25 mouse cellular contexts compared by ENCODE assay signal in genomic region chr14:29946761-29947309, GRCm38 (mm10). TPM values are rescaled to one million over a fixed set of nuclear protein-coding genes. Genes with fewer than 3 reads are reported as not detected.
DNase-seq lines count a peak whose midpoint lies in the region; ATAC-seq and TF ChIP-seq lines count a peak whose summit lies in the region.
"Had no signal": no experiment of that assay in that cellular context is flagged by ENCODE, and none has a peak within 500 bp of the region (broad histone marks: within the 10 kb centered on the region; RNA-seq: fewer than 3 reads in every experiment).

No protein-coding gene starts in this region.

- no peaks in the 10 kb centered on the region for H3K27me3 ChIP-seq in kidney, postnatal 0 days (ENCODE audit: insufficient read depth, low read length)
- H3K27me3 ChIP-seq in liver, embryonic 11.5 days (replicated peaks; ENCODE audit: control insufficient read depth, insufficient read depth, low read length), result no peaks in the 10 kb centered on the region
- H3K27me3 ChIP-seq: embryonic facial prominence, embryonic 12.5 days; forebrain, embryonic 15.5 days; liver, embryonic 15.5 days; neural tube, embryonic 13.5 days had no signal

- H3K4me1 ChIP-seq in kidney, postnatal 0 days (replicated peaks; ENCODE audit: insufficient read depth, low read length), result no peaks in the 10 kb centered on the region
- H3K4me1 ChIP-seq in liver, embryonic 11.5 days (replicated peaks; ENCODE audit: control insufficient read depth, insufficient read depth, low read length), result no peaks in the 10 kb centered on the region
- H3K4me1 ChIP-seq: embryonic facial prominence, embryonic 12.5 days; forebrain, embryonic 15.5 days; heart, embryonic 15.5 days; liver, embryonic 15.5 days; lung, embryonic 15.5 days; neural tube, embryonic 13.5 days; stomach, embryonic 15.5 days had no signal

- DNase-seq in kidney, postnatal 0 days (ENCODE audit: low spot score), result no peak
- DNase-seq in kidney, postnatal 10 days, result no peak
- peak; percentile 43 for DNase-seq in 416B (ENCODE audit: low read depth)
- peak; percentile 43 for DNase-seq in CD4-positive, CD25-positive, alpha-beta regulatory T cell, adult 2 months (ENCODE audit: low read depth, low spot score)
- peak; percentile 51 for DNase-seq in brain, adult 2 months (ENCODE audit: low read depth, low spot score)
- no peak for DNase-seq in ovary, adult 18-20 months (ENCODE audit: low spot score)
- DNase-seq in liver, embryonic 11.5 days (ENCODE audit: low spot score), result no peak
- DNase-seq: adrenal gland, adult 2 months; B cell, adult 2 months; cerebellum, adult 11 months; cerebellum, adult 9-10 months; cerebellum, postnatal 36 days; gastrocnemius, postnatal 10 days; kidney, adult 11 months; kidney, postnatal 36 days; liver; thymus, postnatal 14 days had no signal

- no peak overlapping the region for H3K9ac ChIP-seq in kidney, postnatal 0 days (ENCODE audit: low read depth, low read length)
- H3K9ac ChIP-seq in liver, embryonic 11.5 days (ENCODE audit: low read depth, low read length), result no peak overlapping the region
- H3K9ac ChIP-seq: embryonic facial prominence, embryonic 12.5 days; forebrain, embryonic 15.5 days; heart, embryonic 15.5 days; liver, embryonic 15.5 days; lung, embryonic 15.5 days; neural tube, embryonic 13.5 days; stomach, embryonic 15.5 days had no signal

- no peak for ATAC-seq in kidney, postnatal 0 days (replicated peaks; ENCODE audit: low FRiP score, low read depth)
- no peak for ATAC-seq in liver, embryonic 11.5 days (replicated peaks; ENCODE audit: low FRiP score)
- ATAC-seq: forebrain, embryonic 15.5 days had no signal

- no peak overlapping the region for H3K27ac ChIP-seq in kidney, postnatal 0 days
- no peak overlapping the region for H3K27ac ChIP-seq in liver, embryonic 11.5 days (ENCODE audit: low read depth, low read length)
- H3K27ac ChIP-seq: embryonic facial prominence, embryonic 12.5 days; forebrain, embryonic 15.5 days; heart, embryonic 15.5 days; liver, embryonic 15.5 days; lung, embryonic 15.5 days; neural tube, embryonic 13.5 days; stomach, embryonic 15.5 days had no signal

- H3K9me3 ChIP-seq in kidney, postnatal 0 days (replicated peaks; ENCODE audit: low read length), result no peaks in the 10 kb centered on the region
- H3K9me3 ChIP-seq in liver, embryonic 11.5 days (ENCODE audit: control insufficient read depth, low read length), result no peaks in the 10 kb centered on the region
- H3K9me3 ChIP-seq: embryonic facial prominence, embryonic 12.5 days; forebrain, embryonic 15.5 days; heart, embryonic 15.5 days; liver, embryonic 15.5 days; lung, embryonic 15.5 days; neural tube, embryonic 13.5 days; stomach, embryonic 15.5 days had no signal

- no peak overlapping the region for H3K4me2 ChIP-seq in kidney, postnatal 0 days (ENCODE audit: low read length)
- H3K4me2 ChIP-seq in liver, embryonic 11.5 days, result no peak overlapping the region
- H3K4me2 ChIP-seq: embryonic facial prominence, embryonic 12.5 days; forebrain, embryonic 15.5 days; heart, embryonic 15.5 days; liver, embryonic 15.5 days; lung, embryonic 15.5 days; midbrain, embryonic 11.5 days; neural tube, embryonic 13.5 days; stomach, embryonic 15.5 days had no signal

- no peak overlapping the region for H3K4me3 ChIP-seq in kidney, postnatal 0 days (replicated peaks; ENCODE audit: low read depth, low read length)
- H3K4me3 ChIP-seq in liver, embryonic 11.5 days (ENCODE audit: low read depth, low read length), result no peak overlapping the region
- H3K4me3 ChIP-seq: embryonic facial prominence, embryonic 12.5 days; forebrain, embryonic 15.5 days; heart, embryonic 15.5 days; liver, embryonic 15.5 days; lung, embryonic 15.5 days; neural tube, embryonic 13.5 days; stomach, embryonic 15.5 days had no signal

- no peaks in the 10 kb centered on the region for H3K36me3 ChIP-seq in kidney, postnatal 0 days (ENCODE audit: insufficient read depth, low read length)
- H3K36me3 ChIP-seq in liver, embryonic 11.5 days (ENCODE audit: control insufficient read depth, insufficient read depth, low read length), result no peaks in the 10 kb centered on the region
- H3K36me3 ChIP-seq: embryonic facial prominence, embryonic 12.5 days; forebrain, embryonic 15.5 days; heart, embryonic 15.5 days; liver, embryonic 15.5 days; lung, embryonic 15.5 days; neural tube, embryonic 13.5 days; stomach, embryonic 15.5 days had no signal

- peak; percentile 17; the same call in 1 of the 2 replicates for TF ChIP-seq CTCF in kidney, postnatal 0 days (IDR thresholded peaks at IDR 0.05; ENCODE audit: low read depth)

- 73% methylated on average over 5 of the region's 5 CpGs for WGBS in kidney, postnatal 0 days
- 66% methylated on average over 5 of the region's 5 CpGs for WGBS in liver, embryonic 11.5 days

RNA-seq across cellular contexts. Expression of gene Selenok, which starts 21.3 kb away (rescaled TPM):
- 329 and 334 TPM in 2 replicates for polyA plus RNA-seq in kidney, postnatal 0 days (2015; fragmentation: Nextera tagmentation; extraction: Ambion mirVana)
- 151 and 162 TPM in 2 replicates for polyA plus RNA-seq in liver, embryonic 11.5 days (2014; fragmentation: Nextera tagmentation; extraction: Ambion mirVana)

RNA-seq across cellular contexts. Expression of gene Actr8, which starts 31.3 kb away (rescaled TPM):
- 49.4 and 51.5 TPM in 2 replicates for polyA plus RNA-seq in kidney, postnatal 0 days (2015; fragmentation: Nextera tagmentation; extraction: Ambion mirVana)
- 46.7 and 56.3 TPM in 2 replicates for polyA plus RNA-seq in liver, embryonic 11.5 days (2014; fragmentation: Nextera tagmentation; extraction: Ambion mirVana)

Comparison
In these comparisons a context has a peak if more than half of its experiments do, and no peak if none do; other contexts are left out.
1. DNase-seq: peak in 416B (single experiment), CD4-positive, CD25-positive, alpha-beta regulatory T cell, adult 2 months (single experiment) and brain, adult 2 months (single experiment); none in kidney, postnatal 0 days (single experiment), kidney, postnatal 10 days (single experiment), ovary, adult 18-20 months (single experiment) and liver, embryonic 11.5 days (single experiment).